Mouse (Mus musculus) E14TG2a.4 (cell line): ENCODE measurements around the gene Arhgef28.
A peak's percentile ranks its signal among the peaks of the same experiment; 100 is the strongest.
"Not testable (repeated sequence)": the region's sequence is repeated elsewhere in the genome, so short reads cannot be mapped to it uniquely, and the experiment has no call there.

Experiments used
- H3K27me3 ChIP-seq: 2 replicates; pipeline ENCODE4 v1.6.1; 2014; ENCODE audit warnings: low read length, control low read depth; ENCODE audit not compliant: insufficient read depth
- H3K36me3 ChIP-seq: 2 replicates; pipeline ENCODE4 v1.6.1; 2014; ENCODE audit warnings: low read length, control low read depth; ENCODE audit not compliant: insufficient read depth
- H3K4me1 ChIP-seq: replicated peaks from 2 replicates; pipeline ENCODE4 v1.6.1; 2014; ENCODE audit warnings: low read depth, low read length, control low read depth
- H3K4me3 ChIP-seq: replicated peaks from 2 replicates; pipeline ENCODE4 v1.5.1; 2014; ENCODE audit warnings: mild to moderate bottlenecking, low read length
- H3K9me3 ChIP-seq: 2 replicates; pipeline ENCODE4 v1.6.1; 2014; ENCODE audit warnings: low read length, control low read depth
- CTCF ChIP-seq: conservative IDR thresholded peaks from 2 replicates; pipeline ENCODE4 v1.5.1; 2014; ENCODE audit warnings: low read length
- NANOG ChIP-seq: IDR thresholded peaks from 2 replicates; pipeline ENCODE4 v1.6.1; 2014; ENCODE audit warnings: borderline replicate concordance, low read length, mixed read lengths
- POU5F1 ChIP-seq: IDR thresholded peaks from 2 replicates; pipeline ENCODE4 v1.6.1; 2014; ENCODE audit warnings: low read length, borderline replicate concordance

The Arhgef28 gene

DNA sequence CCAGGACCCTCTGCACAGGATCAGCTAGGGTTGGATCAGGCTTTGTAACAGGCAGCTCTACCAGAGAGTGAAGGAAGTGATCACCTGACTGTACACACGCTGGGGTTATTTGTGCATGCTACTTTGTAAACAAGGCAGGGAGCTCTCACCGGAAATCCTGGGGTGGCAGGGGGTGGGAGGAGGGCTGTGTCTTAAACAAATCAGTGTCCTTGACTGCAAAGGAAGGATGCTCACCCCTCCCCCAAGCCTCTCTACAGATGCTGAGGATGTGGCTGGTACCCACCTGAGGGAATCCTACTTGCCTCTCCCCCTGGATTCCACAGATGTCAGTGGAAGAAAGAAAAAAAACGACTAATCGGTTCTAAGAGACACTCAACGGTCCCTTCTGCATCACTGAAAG, 176.2 kb downstream of the Arhgef28 start:
- peaks cover 4% of the 10 kb centered on the region; the same call in 1 of the 2 replicates for H3K36me3 ChIP-seq
- H3K4me1 ChIP-seq, result peaks cover 90% of the 10 kb centered on the region
- no peaks in the 10 kb centered on the region for H3K27me3 ChIP-seq
- peak overlapping the region; percentile 54 for H3K4me3 ChIP-seq
- no peaks in the 10 kb centered on the region for H3K9me3 ChIP-seq
- no peak for TF ChIP-seq NANOG

DNA sequence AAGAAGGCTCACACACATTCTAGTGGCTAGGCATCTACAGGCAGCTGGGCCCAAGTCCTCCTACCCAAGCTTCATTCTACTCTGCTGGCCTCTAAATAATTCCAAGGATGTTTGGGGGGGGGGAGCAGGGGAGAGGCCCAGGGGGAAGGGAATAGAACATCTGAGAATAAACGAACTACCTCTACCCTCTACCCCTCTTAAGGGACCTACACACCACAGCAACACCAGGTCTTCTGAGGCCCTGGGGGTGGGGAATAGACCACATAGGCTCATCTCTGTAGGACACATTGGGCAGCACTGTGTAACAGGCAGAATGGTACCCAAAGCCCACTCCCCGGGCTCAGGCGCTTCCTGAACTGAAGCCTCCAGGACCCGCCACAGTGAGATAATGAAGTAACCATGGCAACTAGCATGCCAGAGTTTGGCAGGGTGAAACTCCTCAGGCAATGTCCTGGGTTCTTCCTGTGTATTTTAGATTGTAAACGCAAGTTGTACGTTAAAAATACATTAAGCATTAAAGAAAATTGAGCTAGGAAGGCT, 177.5 kb downstream of the Arhgef28 start:
- H3K27me3 ChIP-seq, result no peaks in the 10 kb centered on the region
- H3K4me3 ChIP-seq, result peak overlapping the region; percentile 54; the same call in 1 of the 2 replicates
- peaks cover 4% of the 10 kb centered on the region; the same call in 1 of the 2 replicates for H3K36me3 ChIP-seq
- peaks cover 85% of the 10 kb centered on the region for H3K4me1 ChIP-seq
- TF ChIP-seq NANOG (no peak), CTCF (no peak), POU5F1 (no peak)
- H3K9me3 ChIP-seq, result no peaks in the 10 kb centered on the region

DNA sequence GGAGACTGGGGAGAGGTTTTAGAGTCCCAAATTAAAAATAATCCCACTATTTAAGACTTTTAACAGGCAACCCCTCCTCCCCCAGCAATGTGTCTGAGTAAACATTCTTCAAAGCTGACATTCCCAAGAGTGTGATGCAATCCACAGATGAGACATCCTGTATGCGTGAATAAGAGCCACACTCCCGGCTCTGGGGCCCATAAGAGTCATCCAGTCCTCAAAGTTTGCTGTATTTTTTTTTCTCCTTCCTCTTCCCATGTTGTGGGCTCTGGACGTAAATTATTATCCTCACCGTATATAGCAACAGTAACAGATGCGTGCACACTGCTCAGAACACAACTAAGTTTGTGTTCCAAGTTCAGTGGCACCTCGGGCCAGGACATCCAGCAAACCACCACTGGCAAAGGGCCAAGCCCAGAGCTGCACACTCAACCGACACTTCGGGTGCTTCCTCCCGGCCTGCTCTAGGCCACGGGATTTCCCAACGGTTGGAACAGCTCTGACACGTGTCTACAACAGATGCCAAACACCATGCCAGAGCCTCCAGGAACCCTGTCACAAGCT, 178.5 kb downstream of the Arhgef28 start:
- H3K4me3 ChIP-seq, result no peak overlapping the region
- no peaks in the 10 kb centered on the region for H3K27me3 ChIP-seq
- H3K9me3 ChIP-seq, result no peaks in the 10 kb centered on the region
- H3K36me3 ChIP-seq, result peaks cover 4% of the 10 kb centered on the region; the same call in 1 of the 2 replicates
- no peak for TF ChIP-seq CTCF
- TF ChIP-seq NANOG, result no peak
- no peak for TF ChIP-seq POU5F1
- H3K4me1 ChIP-seq, result peaks cover 74% of the 10 kb centered on the region

DNA sequence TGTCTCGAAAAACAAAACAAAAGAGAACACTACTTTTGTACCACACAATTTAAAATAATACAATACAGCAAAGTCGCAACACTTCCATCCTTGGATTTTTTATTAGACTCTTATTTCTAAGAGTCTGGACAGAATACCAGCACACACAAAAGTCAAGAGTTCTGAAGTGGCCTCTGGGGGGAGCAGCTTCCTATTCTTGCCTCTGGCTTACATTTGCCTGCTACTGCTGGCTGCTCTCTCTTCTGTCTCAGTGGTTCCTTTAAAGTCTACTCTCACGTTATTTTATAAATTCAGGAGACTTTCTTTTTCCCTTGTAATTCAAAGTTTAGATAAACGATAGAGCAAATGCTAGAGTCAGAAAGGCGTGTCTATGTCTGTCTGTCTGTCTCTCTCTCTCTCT, 179.1 kb downstream of the Arhgef28 start:
- H3K4me1 ChIP-seq, result peaks cover 68% of the 10 kb centered on the region
- no peak overlapping the region for H3K4me3 ChIP-seq
- peaks cover 4% of the 10 kb centered on the region; the same call in 1 of the 2 replicates for H3K36me3 ChIP-seq
- no peaks in the 10 kb centered on the region for H3K27me3 ChIP-seq
- H3K9me3 ChIP-seq, result no peaks in the 10 kb centered on the region
- TF ChIP-seq POU5F1 (no peak), NANOG (no peak), CTCF (no peak)

DNA sequence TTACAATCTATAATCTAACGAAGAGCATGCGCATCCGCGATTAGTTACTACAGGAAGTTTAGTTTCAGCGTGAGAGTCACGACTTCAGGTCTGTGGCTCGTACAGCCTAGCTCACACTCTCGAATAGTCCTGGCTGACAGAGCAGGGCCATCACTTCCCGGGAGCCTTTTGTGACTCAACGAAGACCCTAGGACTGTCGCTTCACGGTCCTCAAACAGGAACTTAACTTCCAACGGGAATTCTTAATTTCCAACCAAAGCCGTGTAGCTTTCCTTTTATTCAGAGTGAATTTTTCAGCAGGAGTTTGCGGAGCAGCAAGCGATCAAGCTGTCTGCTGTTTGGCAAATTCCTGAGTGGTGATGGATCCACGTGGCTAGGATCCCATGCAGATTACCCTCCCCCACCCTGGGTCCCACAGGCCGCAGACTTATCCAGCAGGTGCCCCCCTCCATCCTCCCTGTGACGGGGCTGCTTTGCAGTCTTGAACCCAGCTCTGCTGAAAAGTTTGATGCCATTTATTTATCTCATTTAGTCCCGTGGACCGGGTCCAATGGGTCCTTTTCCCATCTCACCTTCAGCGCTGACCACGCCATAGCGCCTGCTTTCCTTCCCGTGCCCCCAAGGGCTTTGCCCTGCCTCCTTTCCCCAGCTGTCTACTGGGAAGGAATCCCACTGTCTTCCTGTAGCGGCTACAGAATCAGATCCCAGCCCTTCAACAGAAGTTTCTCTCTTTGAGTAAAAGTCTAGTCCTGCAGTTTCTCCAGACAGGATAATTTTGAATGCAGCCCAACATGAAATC, 180.3 kb downstream of the Arhgef28 start:
- H3K4me3 ChIP-seq, result peak overlapping the region; percentile 43
- no peaks in the 10 kb centered on the region for H3K9me3 ChIP-seq
- no peaks in the 10 kb centered on the region for H3K27me3 ChIP-seq
- peaks cover 4% of the 10 kb centered on the region; the same call in 1 of the 2 replicates for H3K36me3 ChIP-seq
- no peak for TF ChIP-seq NANOG
- TF ChIP-seq CTCF, result no peak
- TF ChIP-seq POU5F1, result no peak
- peaks cover 59% of the 10 kb centered on the region for H3K4me1 ChIP-seq

DNA sequence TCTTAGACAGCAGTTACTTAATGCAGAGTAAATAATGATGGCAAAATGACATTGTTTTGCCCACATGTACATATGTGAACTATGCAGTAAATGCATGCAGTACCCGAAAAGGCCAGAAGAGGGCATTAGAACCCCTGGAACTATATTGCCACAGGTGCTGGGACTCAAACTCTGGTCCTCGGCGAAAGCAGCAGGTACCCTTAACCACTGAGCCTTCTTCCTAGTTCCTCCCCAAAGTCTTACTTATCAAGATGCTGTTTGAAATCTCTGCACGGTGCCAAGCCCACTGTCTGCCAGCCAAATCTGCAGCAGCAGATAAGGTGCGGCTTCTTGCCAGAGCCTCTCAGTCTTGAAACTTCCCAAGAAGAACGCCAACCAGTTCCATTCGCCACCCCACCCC, 181.1 kb downstream of the Arhgef28 start:
- Histone ChIP-seq H3K36me3 (peaks cover 4% of the 10 kb centered on the region; the same call in 1 of the 2 replicates), H3K4me3 (no peak overlapping the region), H3K4me1 (peaks cover 51% of the 10 kb centered on the region), H3K9me3 (no peaks in the 10 kb centered on the region), H3K27me3 (no peaks in the 10 kb centered on the region)
- no peak for TF ChIP-seq POU5F1
- peak; percentile 88 for TF ChIP-seq CTCF
- no peak for TF ChIP-seq NANOG

DNA sequence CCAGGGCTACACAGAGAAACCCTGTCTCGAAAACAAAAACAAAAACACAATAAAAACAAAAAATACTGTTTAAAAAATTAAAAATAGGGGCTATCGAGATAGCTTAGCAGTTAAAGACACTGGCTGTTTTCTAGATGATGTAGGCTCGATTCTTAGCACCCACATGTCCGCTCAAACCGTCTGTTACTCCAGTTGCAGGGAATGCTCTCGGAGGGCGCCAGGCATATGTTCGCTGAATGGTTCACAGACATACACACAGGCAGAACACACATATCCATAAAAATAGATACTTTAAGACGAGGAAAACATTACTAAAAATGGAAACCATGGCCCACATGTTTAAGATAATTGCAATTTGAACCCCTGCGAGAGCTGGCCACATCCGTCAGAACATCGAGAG, 181.6 kb downstream of the Arhgef28 start:
- Histone ChIP-seq H3K36me3 (peaks cover 4% of the 10 kb centered on the region; the same call in 1 of the 2 replicates), H3K27me3 (no peaks in the 10 kb centered on the region), H3K9me3 (no peaks in the 10 kb centered on the region), H3K4me3 (no peak overlapping the region), H3K4me1 (peaks cover 46% of the 10 kb centered on the region)
- TF ChIP-seq NANOG, result no peak
- TF ChIP-seq CTCF, result no peak
- no peak for TF ChIP-seq POU5F1

DNA sequence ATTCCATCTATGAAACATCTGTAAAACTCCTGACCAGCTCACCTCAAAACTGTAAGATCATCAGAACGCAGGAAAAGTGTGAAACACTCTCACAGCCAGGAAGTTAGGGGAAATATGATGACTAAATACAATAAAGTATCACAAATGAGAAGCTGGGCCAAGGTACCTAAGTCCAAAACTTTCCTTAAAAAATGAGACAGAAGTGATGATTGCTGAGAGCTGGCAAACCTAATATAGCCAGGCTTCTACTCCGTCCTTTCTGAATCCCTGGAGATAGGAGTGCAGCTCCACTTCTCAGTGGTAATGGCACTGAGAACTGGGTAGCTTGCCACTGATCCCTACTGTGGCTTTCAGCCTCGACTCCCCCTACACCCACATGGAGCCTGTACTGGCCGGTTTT, 184.3 kb downstream of the Arhgef28 start:
- TF ChIP-seq NANOG, result no peak
- no peak for TF ChIP-seq CTCF
- no peak for TF ChIP-seq POU5F1
- no peaks in the 10 kb centered on the region for H3K27me3 ChIP-seq
- H3K9me3 ChIP-seq, result no peaks in the 10 kb centered on the region
- no peaks in the 10 kb centered on the region for H3K36me3 ChIP-seq
- H3K4me3 ChIP-seq, result no peak overlapping the region
- peaks cover 23% of the 10 kb centered on the region for H3K4me1 ChIP-seq

DNA sequence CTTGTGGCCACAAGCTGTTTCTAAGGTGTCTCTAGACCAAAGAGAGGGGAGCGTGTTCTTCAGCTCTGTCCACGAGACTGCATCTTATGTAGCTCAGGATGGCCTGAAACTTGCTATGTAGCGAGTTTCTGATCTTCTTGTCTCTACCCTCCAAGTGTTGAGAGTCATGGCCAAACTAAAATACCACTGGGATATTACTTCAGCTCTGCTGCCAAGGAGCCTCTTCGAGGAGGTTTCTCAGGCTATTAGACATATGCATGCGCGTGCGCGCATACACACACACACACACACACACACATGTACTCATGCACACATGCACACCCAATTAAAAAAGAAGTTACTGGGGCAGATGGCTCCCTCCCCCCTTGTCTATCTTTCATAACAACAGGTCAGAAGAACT, 187.4 kb downstream of the Arhgef28 start:
- H3K27me3 ChIP-seq, H3K9me3 ChIP-seq, H3K4me3 ChIP-seq: not testable (repeated sequence)

More for the DNA sequence above, 187.4 kb downstream of the Arhgef28 start:
- H3K36me3 ChIP-seq, result not testable (repeated sequence)
- H3K4me1 ChIP-seq, result peaks cover 24% of the 10 kb centered on the region
